Mouse (Mus musculus) embryonic fibroblast, embryonic 13.5 days (primary cell): ENCODE measurements at regions not wholly inside any gene's neighbourhood (a gene's known extent, or its start where the extent isn't known, plus 50 kb on each side); places are given as distances from the start of the nearest gene placed in this dataset.

Experiments
- CTCF ChIP-seq: IDR thresholded peaks from 2 replicates; pipeline ENCODE4 v1.5.1; 2011; ENCODE audit warnings: mild to moderate bottlenecking, control low read depth, low read length, moderate library complexity, borderline replicate concordance; ENCODE audit not compliant: insufficient read depth
- POLR2A ChIP-seq: IDR thresholded peaks from 2 replicates; pipeline ENCODE4 v1.6.1; 2011; ENCODE audit warnings: low read depth, mild to moderate bottlenecking, control low read depth, low read length, moderate library complexity

DNA sequence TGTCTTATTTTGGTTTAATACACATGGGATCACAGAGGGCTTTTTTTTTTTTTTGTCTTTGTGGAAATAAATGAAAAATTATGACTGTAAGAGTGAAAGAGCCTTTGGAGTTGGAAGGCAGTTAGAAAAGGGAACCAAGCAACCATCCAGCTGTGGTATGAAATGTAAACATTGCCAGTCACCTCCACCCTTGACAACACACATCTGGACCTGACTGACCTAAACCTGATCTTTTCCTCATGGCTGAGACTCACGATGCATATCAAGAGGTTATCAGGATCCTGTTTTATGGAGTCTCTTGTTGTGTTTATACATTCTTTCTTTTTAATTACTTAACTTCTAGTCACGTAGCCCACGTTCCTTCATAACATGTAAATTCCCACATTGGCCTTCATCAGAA, 113.2 kb upstream of the Spef2 start:
- TF ChIP-seq CTCF (no peak), POLR2A (no peak)
